Mouse (Mus musculus): Measurements from ENCODE around the gene Ddias.

DNA sequence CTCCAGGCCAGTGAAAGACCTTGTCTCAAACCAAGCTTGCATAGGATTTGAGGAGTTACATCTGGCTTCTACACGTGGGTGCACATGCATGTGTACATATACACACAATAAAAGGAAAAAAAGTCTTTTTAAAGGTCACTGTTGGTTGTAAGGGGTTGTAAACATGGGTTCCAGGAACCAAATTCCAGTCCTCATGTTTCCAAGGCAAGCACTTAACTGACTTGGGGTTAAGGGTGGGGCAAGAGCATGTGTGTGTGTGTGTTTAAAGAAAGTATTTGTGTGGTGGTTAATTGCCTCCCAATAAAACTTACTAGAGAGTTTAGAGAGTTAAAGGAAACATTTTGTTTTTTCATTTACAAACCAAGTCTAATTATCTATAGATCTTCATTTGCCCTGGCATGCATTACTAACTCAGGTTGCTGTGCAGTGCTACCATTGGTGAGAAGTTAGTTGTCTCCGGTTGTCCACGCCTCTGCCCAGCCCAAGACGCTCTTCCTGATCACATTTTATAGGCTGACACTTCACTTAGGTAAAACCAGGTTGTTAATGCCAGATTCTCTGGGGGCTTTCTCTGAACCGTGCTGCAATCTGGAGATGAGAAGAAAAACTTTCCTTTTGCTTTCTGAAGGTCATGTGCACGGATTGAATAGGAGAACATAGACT lies 11.1 kb upstream of the Ddias start:
- TF ChIP-seq CTCF (IDR thresholded peaks at IDR 0.05; ENCODE audit: extremely low read depth, insufficient read length, insufficient replicate concordance, low read depth, low read length) = no peak
- no peak for TF ChIP-seq POLR2A (IDR thresholded peaks at IDR 0.05; ENCODE audit: low read depth, low read length)

Data from small intestine, adult 2 months (tissue).